Mouse (Mus musculus) kidney, postnatal 0 days (tissue): ENCODE measurements around the gene Ddc. TPM values are rescaled to one million over a fixed set of nuclear protein-coding genes. Genes with fewer than 3 reads are reported as not detected.

Experiments
- ATAC-seq: fragments of 200-750 bp; cut with Nextera tagmentation; replicated peaks from 2 replicates; pipeline ENCODE4 v1.8.0; 2017; ENCODE audit warnings: low read depth, moderate number of reproducible peaks, moderate TSS enrichment, moderate library complexity; ENCODE audit not compliant: low FRiP score
- DNase-seq: peaks from one replicate; pipeline ENCODE4 v3.0.0-alpha.2; 2016; ENCODE audit warnings: low spot score
- H3K27ac ChIP-seq: fragments of 300-500 bp; sonication (generic); 2 replicates; pipeline ENCODE4 v1.5.1; 2014; ENCODE audit warnings: mild to moderate bottlenecking
- H3K27me3 ChIP-seq: fragments of 300-500 bp; sonication (generic); 2 replicates; pipeline ENCODE4 v1.6.1; 2014; ENCODE audit warnings: low read length, mixed read lengths; ENCODE audit not compliant: insufficient read depth
- H3K36me3 ChIP-seq: fragments of 300-500 bp; sonication (generic); 2 replicates; pipeline ENCODE4 v1.6.1; 2014; ENCODE audit warnings: low read length, mixed read lengths; ENCODE audit not compliant: insufficient read depth
- H3K4me1 ChIP-seq: fragments of 300-500 bp; sonication (generic); replicated peaks from 2 replicates; pipeline ENCODE4 v1.6.1; 2014; ENCODE audit warnings: antibody characterized with exemption, low read length, mixed read lengths; ENCODE audit not compliant: insufficient read depth
- H3K4me2 ChIP-seq: fragments of 300-500 bp; sonication (generic); 2 replicates; pipeline ENCODE4 v1.6.1; 2014; ENCODE audit warnings: mild to moderate bottlenecking, low read length, moderate library complexity, mixed read lengths
- H3K4me3 ChIP-seq: fragments of 300-500 bp; sonication (generic); replicated peaks from 2 replicates; pipeline ENCODE4 v1.5.1; 2014; ENCODE audit warnings: low read depth, low read length
- H3K9ac ChIP-seq: fragments of 300-500 bp; sonication (generic); 2 replicates; pipeline ENCODE4 v1.6.1; 2014; ENCODE audit warnings: low read depth, low read length
- H3K9me3 ChIP-seq: fragments of 300-500 bp; sonication (generic); replicated peaks from 2 replicates; pipeline ENCODE4 v1.6.1; 2016; ENCODE audit warnings: low read length, inconsistent platforms, mixed read lengths
- CTCF ChIP-seq: IDR thresholded peaks from 2 replicates; pipeline ENCODE4 v1.5.1; 2016; ENCODE audit warnings: antibody characterized with exemption, low read depth, mild to moderate bottlenecking, moderate library complexity
- whole genome bisulfite sequencing: fragments of 180-500 bp; shearing (Covaris S2); extraction: QIAGEN DNeasy Blood & Tissue Kit; methylation state at CpG from one replicate; pipeline ENCODE4 v1.1.7; 2014; 5-methylcytosine and 5-hydroxymethylcytosine counted together
- polyA plus RNA-seq: library from polyadenylated mRNA; unstranded; fragments of >200 nt; fragmentation: Nextera tagmentation; extraction: Ambion mirVana; gene quantifications from 2 replicates; pipeline ENCODE4 v1.2.1, GENCODE M21; 2015

The Ddc gene
- 14.2 and 17.4 TPM in 2 replicates for polyA plus RNA-seq

- 77% methylated on average over 12 of the region's 12 CpGs for WGBS
- H3K4me3 ChIP-seq, result no peak within 1 kb of the TSS
- H3K9me3 ChIP-seq, result no peaks in the 10 kb centered on the region
- no peaks in the 10 kb centered on the region for H3K27me3 ChIP-seq
- H3K36me3 ChIP-seq, result no peaks in the 10 kb centered on the region
- H3K9ac ChIP-seq, result no peak within 1 kb of the TSS
- DNase-seq (no peak), ATAC-seq (peak; percentile 59; the same call in 1 of the 2 replicates)
- H3K4me1 ChIP-seq, result no peaks in the 10 kb centered on the region; the same call in 1 of the 2 replicates
- H3K4me2 ChIP-seq, result peak within 1 kb of the TSS; percentile 8; the same call in 1 of the 2 replicates
- 0 out of 2 replicates have a peak within 1 kb of the TSS, but pooled peaks have one; percentile 31 for H3K27ac ChIP-seq
- TF ChIP-seq CTCF, result no peak
These were observed at the start of gene Ddc for GRCm38 (mm10) chr11:11897645-11898357. TSS of gene Ddc (minus strand) at chr11:11898144.

DNA sequence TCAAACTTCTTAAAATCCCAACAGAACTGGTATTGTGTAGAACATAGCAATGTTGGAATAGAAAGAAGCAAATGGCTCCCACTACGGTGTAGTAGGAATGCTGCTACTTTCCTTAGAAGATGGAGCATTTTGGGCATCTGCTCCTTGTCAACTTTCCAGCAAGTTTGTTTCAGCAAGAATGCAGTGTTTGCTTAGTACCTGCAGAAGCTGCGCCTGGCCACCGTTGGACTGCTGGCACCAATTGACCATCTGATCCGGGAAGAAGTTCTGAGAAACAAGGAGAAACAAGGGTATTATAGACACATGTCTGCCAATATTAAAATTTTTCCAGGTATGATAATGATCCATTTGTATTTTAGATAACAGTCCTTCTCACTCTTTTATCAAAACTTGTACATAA, 47.8 kb upstream of the Ddc start:
- Histone ChIP-seq H3K9me3 (no peaks in the 10 kb centered on the region), H3K27ac (no peak overlapping the region), H3K27me3 (no peaks in the 10 kb centered on the region), H3K9ac (no peak overlapping the region), H3K4me3 (no peak overlapping the region), H3K36me3 (0 out of 2 replicates have a peak, but pooled peaks cover 12% of the 10 kb centered on the region), H3K4me1 (peaks cover 4% of the 10 kb centered on the region; the same call in 1 of the 2 replicates), H3K4me2 (no peak overlapping the region)
- 92% methylated on average over 4 of the region's 4 CpGs for WGBS
- no peak for DNase-seq
- no peak for TF ChIP-seq CTCF
- no peak for ATAC-seq

GRCm38 (mm10) chr11:11944814-11945213, 46.9 kb upstream of the Ddc start:
- Histone ChIP-seq H3K4me3 (no peak overlapping the region), H3K4me1 (peaks cover 4% of the 10 kb centered on the region; the same call in 1 of the 2 replicates), H3K9ac (no peak overlapping the region), H3K36me3 (0 out of 2 replicates have a peak, but pooled peaks cover 12% of the 10 kb centered on the region), H3K27ac (no peak overlapping the region), H3K4me2 (no peak overlapping the region), H3K27me3 (no peaks in the 10 kb centered on the region), H3K9me3 (no peaks in the 10 kb centered on the region)
- WGBS, result 94% methylated on average over 4 of the region's 4 CpGs
- TF ChIP-seq CTCF, result no peak
- no peak for ATAC-seq
- no peak for DNase-seq

DNA sequence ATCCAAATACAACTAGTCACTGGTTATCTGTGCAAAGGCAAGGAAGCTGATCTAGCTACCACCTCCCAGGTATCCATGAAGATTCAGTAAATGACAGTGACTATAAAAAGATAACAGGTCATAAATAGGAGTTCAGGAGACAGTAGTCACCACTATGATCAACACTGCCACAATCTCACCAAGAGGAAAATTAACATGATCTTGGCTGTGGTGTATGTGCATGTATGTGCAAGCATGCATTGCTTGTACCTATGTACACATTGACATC, 46.1 kb upstream of the Ddc start:
- no peak for TF ChIP-seq CTCF
- DNase-seq, result no peak

DNA sequence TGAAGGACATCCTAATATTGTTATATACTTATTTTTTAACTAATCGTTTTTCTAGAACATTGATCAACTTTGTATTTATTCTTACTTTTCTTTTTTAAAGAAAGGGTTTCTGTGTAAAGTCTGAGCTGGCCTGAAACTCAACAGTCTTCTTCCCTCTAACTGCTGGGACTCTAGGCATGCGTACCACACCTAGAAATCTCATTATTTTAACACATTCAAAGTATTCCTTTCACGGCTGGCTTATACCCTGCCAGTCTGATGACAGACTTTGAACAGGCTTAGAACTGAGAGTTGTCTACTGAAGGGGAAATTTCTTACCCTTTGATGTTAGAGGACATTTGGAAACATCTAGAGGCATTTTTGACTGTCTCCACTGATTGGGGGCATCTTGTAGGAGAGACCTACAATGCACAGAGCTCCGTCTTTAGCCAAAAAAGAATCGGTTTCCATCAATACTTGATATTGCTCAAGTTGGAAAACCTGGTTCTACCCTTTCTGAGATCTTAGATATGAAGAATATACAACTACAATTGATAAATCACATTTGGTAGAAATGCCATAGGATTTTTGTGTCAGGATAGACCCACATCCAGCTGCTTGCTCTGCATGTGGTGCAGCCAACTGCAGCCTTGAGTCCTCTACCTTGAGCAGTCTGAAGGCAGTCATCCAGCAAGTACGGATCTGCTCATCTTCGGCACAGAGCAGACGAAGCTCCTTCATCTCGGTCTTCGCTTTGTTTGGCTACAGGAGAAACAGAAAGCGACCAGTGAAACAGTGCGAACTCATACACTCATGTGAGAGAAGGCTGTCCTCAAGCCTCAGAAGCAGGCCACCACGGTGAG, 45.5 kb upstream of the Ddc start:
- Histone ChIP-seq H3K9ac (no peak overlapping the region), H3K4me1 (peaks cover 2% of the 10 kb centered on the region; the same call in 1 of the 2 replicates), H3K9me3 (no peaks in the 10 kb centered on the region), H3K4me2 (no peak overlapping the region), H3K27me3 (no peaks in the 10 kb centered on the region), H3K27ac (no peak overlapping the region), H3K36me3 (peaks cover 12% of the 10 kb centered on the region; the same call in 1 of the 2 replicates), H3K4me3 (no peak overlapping the region)
- DNase-seq (no peak), ATAC-seq (no peak)
- no peak for TF ChIP-seq CTCF
- 89% methylated on average over 13 of the region's 13 CpGs for WGBS

More for the DNA sequence above, 46.1 kb upstream of the Ddc start:
- peaks cover 4% of the 10 kb centered on the region; the same call in 1 of the 2 replicates for H3K4me1 ChIP-seq
- no peaks in the 10 kb centered on the region for H3K27me3 ChIP-seq
- no peak overlapping the region for H3K9ac ChIP-seq
- ATAC-seq, result no peak
- H3K9me3 ChIP-seq, result no peaks in the 10 kb centered on the region
- H3K27ac ChIP-seq, result no peak overlapping the region
- H3K4me3 ChIP-seq, result no peak overlapping the region
- H3K4me2 ChIP-seq, result no peak overlapping the region
- H3K36me3 ChIP-seq, result peaks cover 12% of the 10 kb centered on the region; the same call in 1 of the 2 replicates

- no peak; the same call in 1 of the 2 replicates for ATAC-seq
- H3K9ac ChIP-seq, result no peak overlapping the region
These were observed 44.6 kb upstream of the Ddc start for GRCm38 (mm10) chr11:11942320-11943217.

More at GRCm38 (mm10) chr11:11942320-11943217, 44.6 kb upstream of the Ddc start:
- Histone ChIP-seq H3K27ac (no peak overlapping the region), H3K4me2 (no peak overlapping the region), H3K4me3 (no peak overlapping the region), H3K4me1 (no peaks in the 10 kb centered on the region), H3K9me3 (no peaks in the 10 kb centered on the region), H3K36me3 (peaks cover 12% of the 10 kb centered on the region; the same call in 1 of the 2 replicates), H3K27me3 (no peaks in the 10 kb centered on the region)
- no peak for DNase-seq
- WGBS, result 60% methylated on average over 6 of the region's 6 CpGs
- TF ChIP-seq CTCF, result no peak
